Mouse (Mus musculus) G1E (cell line): ENCODE results near the gene Kcnab1. TPM values are rescaled to one million over a fixed set of nuclear protein-coding genes. Genes with fewer than 3 reads are reported as not detected.

Experiments used
- ATAC-seq: 2 replicates; pipeline ENCODE4 v1.8.0; 2016; ENCODE audit warnings: mild to moderate bottlenecking; ENCODE audit not compliant: insufficient number of reproducible peaks, poor library complexity, low FRiP score, severe bottlenecking; ENCODE audit errors: extremely low read depth
- DNase-seq: peaks from one replicate; pipeline ENCODE4 v3.0.0; 2012; ENCODE audit warnings: low spot score
- H3K27me3 ChIP-seq: 2 replicates; pipeline ENCODE4 v1.6.1; 2012; ENCODE audit warnings: mild to moderate bottlenecking, low read length, inconsistent platforms; ENCODE audit not compliant: insufficient read depth
- H3K36me3 ChIP-seq: replicated peaks from 2 replicates; pipeline ENCODE3; 2012; ENCODE audit warnings: mild to moderate bottlenecking, inconsistent platforms
- H3K4me1 ChIP-seq: 2 replicates; pipeline ENCODE4 v1.6.1; 2012; ENCODE audit warnings: low read depth, low read length, inconsistent platforms, mixed read lengths; ENCODE audit not compliant: insufficient read depth
- H3K4me3 ChIP-seq: 2 replicates; pipeline ENCODE4 v1.5.1; 2012; ENCODE audit warnings: low read depth, mild to moderate bottlenecking, inconsistent platforms, low read length, moderate library complexity, mixed read lengths
- H3K9me3 ChIP-seq: replicated peaks from 2 replicates; pipeline ENCODE4 v1.6.1; 2012; ENCODE audit warnings: inconsistent platforms
- CTCF ChIP-seq: IDR thresholded peaks from 2 replicates; pipeline ENCODE4 v1.5.1; 2012; ENCODE audit warnings: low read depth, low read length, inconsistent platforms, mixed read lengths
- GATA1 ChIP-seq: IDR thresholded peaks from 2 replicates; pipeline ENCODE4 v1.6.1; 2012; ENCODE audit warnings: borderline replicate concordance, low read length, inconsistent platforms, mixed read lengths
- GATA2 ChIP-seq: IDR thresholded peaks from 2 replicates; pipeline ENCODE4 v1.6.1; 2012; ENCODE audit warnings: low read depth, low read length, inconsistent platforms, borderline replicate concordance
- POLR2AphosphoS5 ChIP-seq: IDR thresholded peaks from 2 replicates; pipeline ENCODE4 v1.6.1; 2012; ENCODE audit warnings: low read depth, low read length, inconsistent platforms; ENCODE audit not compliant: insufficient replicate concordance
- TAL1 ChIP-seq: conservative IDR thresholded peaks from 2 replicates; pipeline ENCODE4 v1.6.1; 2012; ENCODE audit warnings: low read depth, low read length, inconsistent platforms, mixed read lengths
- polyA plus RNA-seq: library from polyadenylated mRNA; stranded (reverse); fragments of >175 nt; gene quantifications from 2 replicates; pipeline ENCODE4 v1.2.3, GENCODE M21; 2012
- total RNA-seq, 2 experiments: library from RNA; stranded (forward) in 1 of 2; stranded (reverse) in 1 of 2; fragments of 200-1000 nt in 1 of 2; fragments of >200 nt in 1 of 2; fragmentation: Nextera tagmentation in 1 of 2; gene quantifications; 2 replicates each; pipeline ENCODE4 v1.2.3; 2014 to 2017

Gene Kcnab1
- total RNA-seq (2014; fragmentation: Nextera tagmentation): not detected in 2 replicates
- 0.22 and 0.29 TPM in 2 replicates for total RNA-seq (2017)
- polyA plus RNA-seq: not detected in 2 replicates

DNA sequence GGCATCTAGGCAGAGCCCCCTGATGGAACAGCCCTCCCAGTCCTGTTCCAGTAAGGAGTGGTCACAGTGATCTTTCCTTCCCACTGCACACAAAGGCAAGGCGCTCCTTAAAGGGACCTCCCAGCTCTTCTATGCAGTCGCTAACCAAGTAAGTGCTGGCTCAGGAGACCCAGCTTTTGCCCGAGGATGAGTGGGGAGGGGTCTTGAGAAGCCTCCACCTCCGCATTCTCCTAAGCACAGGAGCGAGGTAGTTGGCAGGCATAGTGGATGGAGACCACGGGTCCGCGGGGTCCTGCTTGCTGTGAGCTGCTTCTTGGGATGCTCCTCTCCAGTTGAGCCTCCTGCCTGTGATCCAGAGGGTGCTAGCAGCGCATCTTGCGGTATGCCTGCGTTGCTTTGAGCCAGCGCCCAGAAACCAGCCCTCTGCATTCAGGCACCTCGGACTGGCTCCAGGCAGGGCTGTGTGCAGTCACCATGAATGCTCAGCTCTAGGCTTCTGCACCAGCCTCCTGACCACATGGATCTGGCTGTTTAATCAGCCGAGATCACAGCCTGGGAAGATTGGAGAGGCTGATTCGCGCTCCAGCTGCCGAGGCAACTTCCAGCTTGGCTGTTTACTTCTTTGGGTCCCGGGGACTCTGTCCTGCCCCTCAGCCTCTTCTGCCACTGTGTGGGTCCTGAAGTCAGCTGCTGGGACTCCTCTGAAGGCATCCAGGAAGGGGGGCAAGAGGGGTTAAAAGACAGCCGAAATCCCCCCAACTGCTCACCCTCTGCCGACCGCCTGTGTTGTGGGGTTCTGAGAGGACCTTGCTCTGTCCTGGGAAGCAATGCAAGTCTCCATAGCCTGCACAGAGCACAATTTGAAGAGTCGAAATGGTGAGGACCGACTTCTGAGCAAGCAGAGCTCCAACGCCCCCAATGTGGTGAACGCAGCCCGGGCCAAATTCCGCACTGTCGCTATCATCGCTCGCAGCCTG is at the start of gene Kcnab1:
TSS of gene Kcnab1 (plus strand) at position 440 of the 977 bp plus-strand sequence.
- Histone ChIP-seq H3K9me3 (no peaks in the 10 kb centered on the region), H3K4me1 (no peaks in the 10 kb centered on the region), H3K36me3 (no peaks in the 10 kb centered on the region), H3K27me3 (peaks cover 6% of the 10 kb centered on the region; the same call in 1 of the 2 replicates), H3K4me3 (no peak within 1 kb of the TSS)
- no peak for TF ChIP-seq POLR2AphosphoS5
- no peak for TF ChIP-seq GATA2
- ATAC-seq (no peak), DNase-seq (no peak)

DNA sequence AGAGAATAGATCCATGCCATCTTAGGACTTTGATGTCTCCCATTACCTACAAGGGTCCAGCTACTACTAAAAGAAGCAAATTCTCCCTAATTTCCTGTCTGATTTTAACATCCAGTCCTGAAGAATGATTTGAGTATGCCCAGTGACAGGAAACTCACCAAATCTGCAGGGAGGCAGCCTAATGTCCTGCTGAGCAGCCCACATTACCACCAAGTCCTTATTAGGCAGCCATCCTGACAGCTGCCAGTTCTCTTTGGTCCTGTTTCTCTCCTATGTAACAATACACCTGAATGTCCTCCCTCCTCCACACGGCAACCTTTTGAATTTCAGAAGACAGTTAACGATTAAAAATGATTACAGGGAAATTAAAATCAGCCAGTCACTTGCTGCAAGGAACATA is 20.9 kb upstream of the Kcnab1 start:
- TF ChIP-seq GATA2 (no peak), CTCF (no peak), TAL1 (no peak), GATA1 (no peak), POLR2AphosphoS5 (no peak)
- Histone ChIP-seq H3K4me1 (no peaks in the 10 kb centered on the region), H3K36me3 (no peaks in the 10 kb centered on the region), H3K9me3 (no peaks in the 10 kb centered on the region), H3K27me3 (no peaks in the 10 kb centered on the region), H3K4me3 (no peak overlapping the region)
- no peak for DNase-seq
- ATAC-seq: no peak

DNA sequence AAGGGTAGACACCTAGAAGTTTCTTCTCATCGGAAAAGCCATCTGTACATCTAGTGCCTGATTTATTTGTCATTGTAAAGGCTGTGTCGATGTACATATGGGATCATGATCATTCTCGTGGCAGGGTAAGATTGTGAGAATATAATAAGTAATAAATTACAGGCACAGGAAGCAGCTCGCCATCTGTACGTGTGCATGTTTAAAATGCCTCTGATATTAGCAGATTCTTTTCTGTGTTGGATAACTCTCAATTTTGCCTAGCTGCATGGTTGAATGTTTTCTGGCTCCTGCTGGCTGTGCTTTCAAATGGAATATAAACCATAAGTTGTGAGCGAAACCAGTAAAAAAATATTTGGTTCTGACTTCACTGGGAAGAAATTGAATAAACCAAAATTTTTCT is 5.1 kb upstream of the Kcnab1 start:
- H3K4me1 ChIP-seq: no peaks in the 10 kb centered on the region

DNA sequence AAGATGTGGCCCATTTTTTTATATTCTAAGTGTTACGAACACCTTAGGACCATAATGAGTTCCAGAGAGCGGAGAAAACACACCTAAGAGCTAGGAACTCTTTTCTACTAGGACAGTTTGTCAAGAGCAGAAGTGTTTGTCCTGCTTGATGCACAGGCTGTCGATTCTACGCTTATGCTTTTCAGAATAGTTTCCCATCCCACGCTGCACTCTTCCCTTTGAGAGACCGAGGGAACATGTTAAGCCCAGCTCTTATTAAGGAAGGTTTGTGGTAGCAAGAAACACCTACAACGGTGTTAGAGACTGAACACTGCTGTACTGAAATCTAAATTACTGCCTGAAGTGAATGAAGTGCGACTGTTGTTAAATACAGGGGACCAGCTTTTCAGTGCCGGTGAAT is 1.0 kb downstream of the Kcnab1 start:
- Histone ChIP-seq H3K4me3 (no peak overlapping the region), H3K4me1 (no peaks in the 10 kb centered on the region), H3K27me3 (peaks cover 6% of the 10 kb centered on the region; the same call in 1 of the 2 replicates), H3K36me3 (no peaks in the 10 kb centered on the region), H3K9me3 (no peaks in the 10 kb centered on the region)
- ATAC-seq: no peak
- no peak for DNase-seq
- TF ChIP-seq POLR2AphosphoS5: no peak
- TF ChIP-seq CTCF: no peak
- no peak for TF ChIP-seq GATA2
- TF ChIP-seq GATA1: no peak
- no peak for TF ChIP-seq TAL1

More for the DNA sequence above, 5.1 kb upstream of the Kcnab1 start:
- DNase-seq: no peak
- no peak for ATAC-seq
- Histone ChIP-seq H3K9me3 (no peaks in the 10 kb centered on the region), H3K36me3 (no peaks in the 10 kb centered on the region), H3K27me3 (peaks cover 2% of the 10 kb centered on the region; the same call in 1 of the 2 replicates), H3K4me3 (no peak overlapping the region)
- TF ChIP-seq POLR2AphosphoS5 (no peak), CTCF (no peak), GATA1 (no peak), TAL1 (no peak), GATA2 (no peak)

DNA sequence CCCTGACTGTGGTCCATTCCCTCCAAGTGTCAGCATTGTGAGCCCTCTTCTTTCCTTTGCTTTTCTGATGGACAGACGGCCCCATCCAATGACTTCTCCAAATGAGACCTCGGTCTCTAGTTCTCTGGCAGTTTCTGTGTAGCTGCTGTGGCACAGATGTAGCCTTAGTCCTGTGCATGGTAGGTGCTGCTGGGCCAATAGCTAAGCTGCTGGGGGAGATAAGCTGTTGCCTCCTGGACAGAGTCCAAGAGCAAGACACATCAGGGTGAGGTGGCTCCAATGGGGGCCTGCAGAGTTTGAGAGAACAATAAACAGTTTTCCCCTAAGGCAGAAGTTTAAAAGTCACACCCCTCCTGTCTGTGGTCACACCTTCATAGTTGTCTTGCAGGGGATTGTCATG is 2.0 kb downstream of the Kcnab1 start:
- Histone ChIP-seq H3K4me3 (no peak overlapping the region), H3K36me3 (no peaks in the 10 kb centered on the region), H3K9me3 (no peaks in the 10 kb centered on the region), H3K4me1 (no peaks in the 10 kb centered on the region), H3K27me3 (peaks cover 6% of the 10 kb centered on the region; the same call in 1 of the 2 replicates)
- DNase-seq (no peak), ATAC-seq (no peak)
- TF ChIP-seq CTCF (no peak), POLR2AphosphoS5 (no peak), GATA2 (no peak), GATA1 (no peak)

DNA sequence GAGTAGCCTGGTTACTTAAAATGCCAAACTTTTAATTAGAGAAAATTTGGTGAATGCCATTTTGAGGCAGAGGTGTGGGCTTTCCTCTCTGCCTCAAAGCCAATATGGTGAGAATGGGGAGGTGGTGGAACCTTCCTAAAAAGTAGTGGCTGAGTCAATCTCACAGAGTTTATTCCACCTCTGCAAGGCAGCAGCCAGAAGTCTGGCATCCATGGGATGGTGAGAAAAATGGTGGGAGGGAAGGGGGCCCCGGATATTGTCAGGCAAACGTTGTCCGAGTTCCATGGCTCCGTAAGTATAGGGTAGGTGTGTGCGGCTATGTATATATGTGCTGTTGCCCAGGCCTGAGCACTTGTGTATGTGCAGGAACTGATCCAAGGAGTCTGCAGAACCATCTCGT is 6.0 kb downstream of the Kcnab1 start:
- Histone ChIP-seq H3K36me3 (no peaks in the 10 kb centered on the region), H3K4me3 (no peak overlapping the region), H3K9me3 (no peaks in the 10 kb centered on the region), H3K27me3 (no peaks in the 10 kb centered on the region), H3K4me1 (no peaks in the 10 kb centered on the region)
- TF ChIP-seq GATA2 (no peak), GATA1 (no peak), CTCF (no peak), POLR2AphosphoS5 (no peak), TAL1 (no peak)
- DNase-seq: no peak
- no peak for ATAC-seq
